Mouse (Mus musculus) MEL (cell line): Measurements from ENCODE around the gene Arl4a.

Source experiments
- CHD2 ChIP-seq: IDR thresholded peaks from 2 replicates; pipeline ENCODE4 v1.6.1; 2011; ENCODE audit warnings: low read length, improper control_type of control experiment
- CTCF ChIP-seq, 3 experiments: IDR thresholded peaks in 2 of 3; conservative IDR thresholded peaks in 1 of 3; 2 replicates each; pipeline ENCODE4 v1.5.1; 2011 to 2012; ENCODE audit warnings: low read length in 3 of 3, low read depth in 2 of 3, mild to moderate bottlenecking in 2 of 3, improper control_type of control experiment in 1 of 3, inconsistent platforms in 1 of 3, mixed read lengths in 1 of 3, moderate library complexity in 1 of 3; ENCODE audit not compliant: control insufficient read depth in 1 of 3, insufficient read depth in 1 of 3, poor library complexity in 1 of 3, severe bottlenecking in 1 of 3
- TBP ChIP-seq: IDR thresholded peaks from 2 replicates; pipeline ENCODE4 v1.8.0; 2011; ENCODE audit warnings: low read depth, low read length, improper control_type of control experiment
- TCF12 ChIP-seq: IDR thresholded peaks from 2 replicates; pipeline ENCODE4 v1.6.1; 2014; ENCODE audit warnings: low read depth, mild to moderate bottlenecking, inconsistent platforms, low read length, improper control_type of control experiment, moderate library complexity
- USF1 ChIP-seq: IDR thresholded peaks from 2 replicates; pipeline ENCODE4 v1.6.1; 2014; ENCODE audit warnings: low read depth, mild to moderate bottlenecking, inconsistent platforms, low read length, improper control_type of control experiment, moderate library complexity
- ZC3H11A ChIP-seq: IDR thresholded peaks from 2 replicates; pipeline ENCODE4 v1.6.1; 2012; ENCODE audit warnings: low read depth, mild to moderate bottlenecking, inconsistent platforms, low read length, improper control_type of control experiment

DNA sequence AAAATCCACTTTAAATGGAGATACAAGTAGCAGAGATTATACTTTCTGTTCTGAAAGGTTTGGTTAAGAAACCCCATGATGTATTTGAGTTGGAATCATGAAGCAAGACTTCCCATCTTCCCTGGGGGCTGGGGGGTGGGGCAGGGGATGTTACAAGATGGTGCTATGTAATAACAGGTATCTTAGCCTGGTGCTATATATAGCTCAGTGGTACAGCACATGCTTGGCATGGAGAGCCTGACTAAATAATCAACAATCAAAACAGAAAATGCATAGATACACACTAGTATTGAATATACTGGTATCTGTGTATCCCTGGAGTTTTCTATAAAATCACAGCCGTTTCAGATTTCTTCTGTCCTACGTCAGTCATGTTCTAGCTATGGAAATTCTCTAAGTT, 61.4 kb downstream of the Arl4a start:
- TF ChIP-seq TBP (no peak), ZC3H11A (no peak), USF1 (no peak), TCF12 (no peak), CHD2 (no peak), CTCF (IDR thresholded peaks at IDR 0.05 in 2 of 3, conservative IDR thresholded peaks at IDR 0.05 in 1 of 3; ENCODE audit: control insufficient read depth in 1 of 3, insufficient read depth in 1 of 3, low read depth in 2 of 3, low read length in 3 of 3, poor library complexity in 1 of 3, severe bottlenecking in 1 of 3) (no peak)
